Mouse (Mus musculus) induced T-regulatory cell, adult 2 months (primary cell): ENCODE results near the gene Tmem268.

Source experiments
- DNase-seq: peaks from one replicate; pipeline ENCODE4 v3.0.0-alpha.2; 2012; ENCODE audit warnings: low read depth

Gene Tmem268

GRCm38 (mm10) chr4:63558407-63559081, at the start of gene Tmem268:
Tmem268 (plus strand) TSS chr4:63558781.
- DNase-seq: peak; percentile 88

- no peak for DNase-seq
Measured at GRCm38 (mm10) chr4:63512921-63513320, 45.7 kb upstream of the Tmem268 start.

- no peak for DNase-seq
Measured at GRCm38 (mm10) chr4:63514454-63514984, 44.1 kb upstream of the Tmem268 start.

- no peak for DNase-seq
Measured at GRCm38 (mm10) chr4:63515021-63515420, 43.6 kb upstream of the Tmem268 start.

GRCm38 (mm10) chr4:63521813-63522419, 36.7 kb upstream of the Tmem268 start:
- no peak for DNase-seq

- DNase-seq: no peak
Measured at GRCm38 (mm10) chr4:63525514-63525913, 33.1 kb upstream of the Tmem268 start.

- DNase-seq: no peak
Measured at GRCm38 (mm10) chr4:63528946-63529345, 29.6 kb upstream of the Tmem268 start.

- no peak for DNase-seq
Measured at GRCm38 (mm10) chr4:63530409-63530808, 28.2 kb upstream of the Tmem268 start.

- DNase-seq: no peak
Measured at GRCm38 (mm10) chr4:63537602-63538001, 21.0 kb upstream of the Tmem268 start.

- no peak for DNase-seq
Measured at GRCm38 (mm10) chr4:63542209-63542608, 16.4 kb upstream of the Tmem268 start.

GRCm38 (mm10) chr4:63543746-63544493, 14.7 kb upstream of the Tmem268 start:
- no peak for DNase-seq

GRCm38 (mm10) chr4:63544494-63545230, 13.9 kb upstream of the Tmem268 start, which contains the start of gene Atp6v1g1:
Atp6v1g1 (plus strand) TSS chr4:63544772.
- peak; percentile 94 for DNase-seq

GRCm38 (mm10) chr4:63545231-63545958, 13.2 kb upstream of the Tmem268 start:
- peak; percentile 41 for DNase-seq

GRCm38 (mm10) chr4:63546441-63547055, 12.0 kb upstream of the Tmem268 start:
- DNase-seq: no peak

- no peak for DNase-seq
Measured at GRCm38 (mm10) chr4:63547799-63548198, 10.8 kb upstream of the Tmem268 start.

GRCm38 (mm10) chr4:63548491-63548890, 10.1 kb upstream of the Tmem268 start:
- no peak for DNase-seq

GRCm38 (mm10) chr4:63550908-63551307, 7.7 kb upstream of the Tmem268 start:
- no peak for DNase-seq

GRCm38 (mm10) chr4:63552865-63553264, 5.7 kb upstream of the Tmem268 start:
- DNase-seq: no peak

GRCm38 (mm10) chr4:63553789-63554576, 4.6 kb upstream of the Tmem268 start:
- DNase-seq: no peak

GRCm38 (mm10) chr4:63554616-63555015, 4.0 kb upstream of the Tmem268 start:
- no peak for DNase-seq
